Mouse (Mus musculus): Measurements from ENCODE around the gene Sparcl1.

DNA sequence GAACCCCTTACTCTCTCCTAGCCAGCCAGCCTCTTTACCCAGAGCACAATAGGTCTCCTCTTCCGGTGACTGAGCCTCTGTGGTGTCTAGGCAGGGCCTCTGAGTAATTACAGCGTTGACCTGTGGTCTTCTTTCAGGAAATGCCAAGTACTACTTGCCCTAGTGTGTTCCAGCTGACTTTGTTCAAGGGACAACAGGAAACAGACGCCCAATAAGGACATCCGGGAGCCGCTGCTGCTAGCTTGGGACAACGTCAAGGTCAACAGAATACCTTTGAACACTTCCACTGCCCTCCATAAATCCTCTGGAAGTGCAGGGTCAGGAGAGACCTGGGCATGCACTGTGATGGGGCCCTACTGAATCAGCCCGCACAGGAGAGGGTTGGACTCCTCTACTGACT is 35.8 kb upstream of the Sparcl1 start:
- TF ChIP-seq CTCF (IDR thresholded peaks at IDR 0.05; ENCODE audit: control insufficient read depth, insufficient read depth, insufficient read length) = no peak
- no peak for TF ChIP-seq MAX (IDR thresholded peaks at IDR 0.05)
- no peak for TF ChIP-seq USF1 (IDR thresholded peaks at IDR 0.05; ENCODE audit: low read depth)
- TF ChIP-seq MYOD1 (IDR thresholded peaks at IDR 0.05; ENCODE audit: control insufficient read depth, insufficient read length, low read depth) = no peak
- no peak for TF ChIP-seq CEBPB (IDR thresholded peaks at IDR 0.05; ENCODE audit: low read depth)
- no peak for TF ChIP-seq MYOG (IDR thresholded peaks at IDR 0.05; ENCODE audit: control insufficient read depth, extremely low read depth, insufficient read length)
- TF ChIP-seq FOSL1 (IDR thresholded peaks at IDR 0.05; ENCODE audit: insufficient read depth, low read length, poor library complexity, severe bottlenecking) = no peak

Measured in C2C12 (cell line).